Mouse (Mus musculus): Measurements from ENCODE around the gene Celf5. TPM values are rescaled to one million over a fixed set of nuclear protein-coding genes. Genes with fewer than 3 reads are reported as not detected.

Celf5 gene
- total RNA-seq, 2 experiments from 2014 or later, result not detected

- ATAC-seq (replicated peaks; ENCODE audit: poor library complexity, severe bottlenecking), result no peak
Measured at GRCm38 (mm10) chr10:81418216-81419070, 64.1 kb downstream of the Celf5 start.

- ATAC-seq (replicated peaks; ENCODE audit: poor library complexity, severe bottlenecking), result no peak
Measured at GRCm38 (mm10) chr10:81417227-81418215, 65.0 kb downstream of the Celf5 start.

GRCm38 (mm10) chr10:81416581-81417226 lies 65.8 kb downstream of the Celf5 start:
- peak; percentile 37 for ATAC-seq (replicated peaks; ENCODE audit: poor library complexity, severe bottlenecking)

- no peak for ATAC-seq (replicated peaks; ENCODE audit: poor library complexity, severe bottlenecking)
Measured at GRCm38 (mm10) chr10:81415549-81416310, 66.8 kb downstream of the Celf5 start.

GRCm38 (mm10) chr10:81415146-81415545 lies 67.4 kb downstream of the Celf5 start:
- no peak for ATAC-seq (replicated peaks; ENCODE audit: poor library complexity, severe bottlenecking)

GRCm38 (mm10) chr10:81414682-81415081 lies 67.8 kb downstream of the Celf5 start:
- no peak for ATAC-seq (replicated peaks; ENCODE audit: poor library complexity, severe bottlenecking)

GRCm38 (mm10) chr10:81413310-81414261 lies 68.9 kb downstream of the Celf5 start:
- ATAC-seq (replicated peaks; ENCODE audit: poor library complexity, severe bottlenecking), result peak; percentile 64

- no peak for ATAC-seq (replicated peaks; ENCODE audit: poor library complexity, severe bottlenecking)
Measured at GRCm38 (mm10) chr10:81412586-81413309, 69.8 kb downstream of the Celf5 start.

- no peak for ATAC-seq (replicated peaks; ENCODE audit: poor library complexity, severe bottlenecking)
Measured at GRCm38 (mm10) chr10:81411471-81412400, 70.8 kb downstream of the Celf5 start.

- no peak for ATAC-seq (replicated peaks; ENCODE audit: poor library complexity, severe bottlenecking)
Measured at GRCm38 (mm10) chr10:81410981-81411380, 71.5 kb downstream of the Celf5 start.

- ATAC-seq (replicated peaks; ENCODE audit: poor library complexity, severe bottlenecking), result no peak
Measured at GRCm38 (mm10) chr10:81410350-81410749, 72.2 kb downstream of the Celf5 start.

GRCm38 (mm10) chr10:81409330-81409729 lies 73.2 kb downstream of the Celf5 start:
- no peak for ATAC-seq (replicated peaks; ENCODE audit: poor library complexity, severe bottlenecking)

Other genes starting within 250 kb of the Celf5 start
- not detected in 2 replicates for gene Zfr2, start 249.6 kb downstream of the Celf5 start, total RNA-seq (2014; fragmentation: Nextera tagmentation)
- 0.13 TPM in 1 of 2 replicates, not detected in the other for gene Zfr2, start 249.6 kb downstream of the Celf5 start, total RNA-seq (2017)
- 16.8 and 35.6 TPM in 2 replicates for gene Matk, start 229.8 kb downstream of the Celf5 start, total RNA-seq (2014; fragmentation: Nextera tagmentation)
- gene Matk, start 229.8 kb downstream of the Celf5 start, total RNA-seq (2017), result 39.1 and 43.9 TPM in 2 replicates
- gene Mrpl54, start 215.8 kb downstream of the Celf5 start, total RNA-seq (2014; fragmentation: Nextera tagmentation), result 94.0 and 105 TPM in 2 replicates
- 161 and 185 TPM in 2 replicates for gene Mrpl54, start 215.8 kb downstream of the Celf5 start, total RNA-seq (2017)
- 19.7 and 29.1 TPM in 2 replicates for gene Apba3, start 215.7 kb downstream of the Celf5 start, total RNA-seq (2014; fragmentation: Nextera tagmentation)
- gene Apba3, start 215.7 kb downstream of the Celf5 start, total RNA-seq (2017), result 14.2 and 19.9 TPM in 2 replicates
- gene Tjp3, start 191.1 kb downstream of the Celf5 start, total RNA-seq (2014; fragmentation: Nextera tagmentation), result 1.0 and 8.4 TPM in 2 replicates
- 1.3 and 6.2 TPM in 2 replicates for gene Tjp3, start 191.1 kb downstream of the Celf5 start, total RNA-seq (2017)
- 32.4 and 42.7 TPM in 2 replicates for gene Pip5k1c, start 189.7 kb downstream of the Celf5 start, total RNA-seq (2014; fragmentation: Nextera tagmentation)
- 24.7 and 32.7 TPM in 2 replicates for gene Pip5k1c, start 189.7 kb downstream of the Celf5 start, total RNA-seq (2017)
- gene Cactin, start 161.6 kb downstream of the Celf5 start, total RNA-seq (2014; fragmentation: Nextera tagmentation), result 16.2 and 16.3 TPM in 2 replicates
- 19.4 and 26.5 TPM in 2 replicates for gene Cactin, start 161.6 kb downstream of the Celf5 start, total RNA-seq (2017)
- gene Tbxa2r, start 154.0 kb downstream of the Celf5 start, total RNA-seq (2014; fragmentation: Nextera tagmentation), result not detected in 2 replicates
- 0.09 TPM in 1 of 2 replicates, not detected in the other for gene Tbxa2r, start 154.0 kb downstream of the Celf5 start, total RNA-seq (2017)
- gene Gipc3, start 139.4 kb downstream of the Celf5 start, total RNA-seq (2014; fragmentation: Nextera tagmentation), result not detected in 2 replicates
- gene Gipc3, start 139.4 kb downstream of the Celf5 start, total RNA-seq (2017), result not detected in 2 replicates
- gene Hmg20b, start 132.2 kb downstream of the Celf5 start, total RNA-seq (2014; fragmentation: Nextera tagmentation), result 19.1 and 43.4 TPM in 2 replicates
- gene Hmg20b, start 132.2 kb downstream of the Celf5 start, total RNA-seq (2017), result 29.8 and 35.5 TPM in 2 replicates
- gene Mfsd12, start 125.2 kb downstream of the Celf5 start, total RNA-seq (2014; fragmentation: Nextera tagmentation), result 12.0 and 17.5 TPM in 2 replicates
- gene Mfsd12, start 125.2 kb downstream of the Celf5 start, total RNA-seq (2017), result 10.8 and 11.5 TPM in 2 replicates
- not detected in 2 replicates for gene 4930404N11Rik, start 116.9 kb downstream of the Celf5 start, total RNA-seq (2014; fragmentation: Nextera tagmentation)
- 0.10 and 0.26 TPM in 2 replicates for gene 4930404N11Rik, start 116.9 kb downstream of the Celf5 start, total RNA-seq (2017)
- gene Fzr1, start 104.2 kb downstream of the Celf5 start, total RNA-seq (2014; fragmentation: Nextera tagmentation), result 14.8 and 17.0 TPM in 2 replicates
- gene Fzr1, start 104.2 kb downstream of the Celf5 start, total RNA-seq (2017), result 13.5 and 15.3 TPM in 2 replicates
- 12.2 and 34.9 TPM in 2 replicates for gene Dohh, start 98.3 kb downstream of the Celf5 start, total RNA-seq (2014; fragmentation: Nextera tagmentation)
- gene Dohh, start 98.3 kb downstream of the Celf5 start, total RNA-seq (2017), result 41.8 and 46.2 TPM in 2 replicates
- 4.0 TPM in 1 of 2 replicates, not detected in the other for gene Gm48551, start 98.2 kb downstream of the Celf5 start, total RNA-seq (2014; fragmentation: Nextera tagmentation)
- gene Gm48551, start 98.2 kb downstream of the Celf5 start, total RNA-seq (2017), result 0.30 TPM in 1 of 2 replicates, not detected in the other
- gene Gm48552, start 93.7 kb downstream of the Celf5 start, total RNA-seq (2014; fragmentation: Nextera tagmentation), result 2.2 TPM in 1 of 2 replicates, not detected in the other
- gene Gm48552, start 93.7 kb downstream of the Celf5 start, total RNA-seq (2017), result not detected in 2 replicates
- gene Smim24, start 89.7 kb downstream of the Celf5 start, total RNA-seq (2014; fragmentation: Nextera tagmentation), result 37.5 and 43.6 TPM in 2 replicates
- 11.5 and 13.3 TPM in 2 replicates for gene Smim24, start 89.7 kb downstream of the Celf5 start, total RNA-seq (2017)
- gene Nfic, start 27.1 kb downstream of the Celf5 start, total RNA-seq (2014; fragmentation: Nextera tagmentation), result 39.6 and 41.7 TPM in 2 replicates
- 5.3 and 10.5 TPM in 2 replicates for gene Nfic, start 27.1 kb downstream of the Celf5 start, total RNA-seq (2017)
- gene Ncln, start 13.7 kb upstream of the Celf5 start, total RNA-seq (2014; fragmentation: Nextera tagmentation), result 124 and 140 TPM in 2 replicates
- 83.1 and 128 TPM in 2 replicates for gene Ncln, start 13.7 kb upstream of the Celf5 start, total RNA-seq (2017)
- gene S1pr4, start 17.4 kb upstream of the Celf5 start, total RNA-seq (2014; fragmentation: Nextera tagmentation), result 7.8 and 10.5 TPM in 2 replicates
- gene S1pr4, start 17.4 kb upstream of the Celf5 start, total RNA-seq (2017), result 7.0 and 9.2 TPM in 2 replicates
- gene Gna15, start 41.5 kb upstream of the Celf5 start, total RNA-seq (2014; fragmentation: Nextera tagmentation), result 30.0 and 31.7 TPM in 2 replicates
- 23.8 and 34.6 TPM in 2 replicates for gene Gna15, start 41.5 kb upstream of the Celf5 start, total RNA-seq (2017)
- gene Gna11, start 62.5 kb upstream of the Celf5 start, total RNA-seq (2014; fragmentation: Nextera tagmentation), result 17.0 and 25.7 TPM in 2 replicates
- gene Gna11, start 62.5 kb upstream of the Celf5 start, total RNA-seq (2017), result 4.9 and 6.4 TPM in 2 replicates
- gene Aes, start 76.8 kb upstream of the Celf5 start, total RNA-seq (2014; fragmentation: Nextera tagmentation), result 216 and 220 TPM in 2 replicates
- 151 and 250 TPM in 2 replicates for gene Aes, start 76.8 kb upstream of the Celf5 start, total RNA-seq (2017)
- gene Tle2, start 91.9 kb upstream of the Celf5 start, total RNA-seq (2014; fragmentation: Nextera tagmentation), result 4.4 and 5.0 TPM in 2 replicates
- 0.17 and 2.4 TPM in 2 replicates for gene Tle2, start 91.9 kb upstream of the Celf5 start, total RNA-seq (2017)
- gene Tle6, start 118.4 kb upstream of the Celf5 start, total RNA-seq (2014; fragmentation: Nextera tagmentation), result 22.2 and 26.0 TPM in 2 replicates
- gene Tle6, start 118.4 kb upstream of the Celf5 start, total RNA-seq (2017), result 4.9 and 7.9 TPM in 2 replicates
- 3.7 and 4.4 TPM in 2 replicates for gene BC025920, start 123.6 kb upstream of the Celf5 start, total RNA-seq (2014; fragmentation: Nextera tagmentation)
- 0.26 and 1.4 TPM in 2 replicates for gene BC025920, start 123.6 kb upstream of the Celf5 start, total RNA-seq (2017)
- 8.3 and 12.6 TPM in 2 replicates for gene Sirt6, start 145.1 kb upstream of the Celf5 start, total RNA-seq (2014; fragmentation: Nextera tagmentation)
- gene Sirt6, start 145.1 kb upstream of the Celf5 start, total RNA-seq (2017), result 5.3 and 6.2 TPM in 2 replicates
- 7.6 and 9.2 TPM in 2 replicates for gene Ankrd24, start 145.8 kb upstream of the Celf5 start, total RNA-seq (2014; fragmentation: Nextera tagmentation)
- 7.5 and 8.3 TPM in 2 replicates for gene Ankrd24, start 145.8 kb upstream of the Celf5 start, total RNA-seq (2017)
- gene Gm10778, start 166.3 kb upstream of the Celf5 start, total RNA-seq (2014; fragmentation: Nextera tagmentation), result 3.1 and 9.4 TPM in 2 replicates
- 4.2 and 6.1 TPM in 2 replicates for gene Gm10778, start 166.3 kb upstream of the Celf5 start, total RNA-seq (2017)
- 17.2 and 27.2 TPM in 2 replicates for gene Zfp433, start 222.1 kb upstream of the Celf5 start, total RNA-seq (2014; fragmentation: Nextera tagmentation)
- gene Zfp433, start 222.1 kb upstream of the Celf5 start, total RNA-seq (2017), result 12.3 and 21.7 TPM in 2 replicates

Data from granulocyte monocyte progenitor cell, adult 5-6 weeks (primary cell).